Mouse (Mus musculus) mouse embryonic stem cell (cell line): Measurements from ENCODE around the gene Gal3st2.
"Not testable (repeated sequence)": the region's sequence is repeated elsewhere in the genome, so short reads cannot be mapped to it uniquely, and the experiment has no call there.

Experiments used
- in situ Hi-C, 2 experiments: fragments of 300-500 bp; cut with MboI; formaldehyde crosslinking; loops; 1 replicate in 1 of 2; 3 replicates in 1 of 2; pipeline ENCODE4 v1.14.3; 2019 to 2020; ENCODE audit warnings: low sequenced_read_pairs in 2 of 2, low pct_unique_long_range_greater_than_20kb in 1 of 2, mixed read lengths in 1 of 2; ENCODE audit not compliant: unreplicated experiment in 1 of 2

Gene Gal3st2

DNA sequence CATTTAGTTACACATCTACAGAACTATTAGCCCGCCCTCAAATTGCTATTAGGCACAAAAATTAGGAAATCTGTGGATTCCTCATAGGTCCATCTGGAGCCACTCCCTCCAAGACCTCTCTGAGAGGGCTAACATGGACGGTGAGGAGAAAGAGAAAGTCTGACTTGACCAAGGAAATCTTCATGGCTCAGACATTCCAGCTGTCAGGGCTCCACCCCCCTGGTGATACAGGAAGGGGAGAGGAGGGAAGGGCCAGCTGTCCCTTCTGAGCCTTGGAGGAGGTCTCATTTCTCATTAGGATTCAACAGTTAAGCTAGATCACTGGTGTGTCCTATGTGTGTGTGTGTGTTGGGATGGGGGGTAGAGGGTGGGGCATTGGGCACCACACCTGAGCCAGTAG lies at the start of gene Gal3st2:
Gal3st2 (plus strand) TSS at position 259 of the 400 bp plus-strand sequence.
- in situ Hi-C loops, result not testable (repeated sequence)

DNA sequence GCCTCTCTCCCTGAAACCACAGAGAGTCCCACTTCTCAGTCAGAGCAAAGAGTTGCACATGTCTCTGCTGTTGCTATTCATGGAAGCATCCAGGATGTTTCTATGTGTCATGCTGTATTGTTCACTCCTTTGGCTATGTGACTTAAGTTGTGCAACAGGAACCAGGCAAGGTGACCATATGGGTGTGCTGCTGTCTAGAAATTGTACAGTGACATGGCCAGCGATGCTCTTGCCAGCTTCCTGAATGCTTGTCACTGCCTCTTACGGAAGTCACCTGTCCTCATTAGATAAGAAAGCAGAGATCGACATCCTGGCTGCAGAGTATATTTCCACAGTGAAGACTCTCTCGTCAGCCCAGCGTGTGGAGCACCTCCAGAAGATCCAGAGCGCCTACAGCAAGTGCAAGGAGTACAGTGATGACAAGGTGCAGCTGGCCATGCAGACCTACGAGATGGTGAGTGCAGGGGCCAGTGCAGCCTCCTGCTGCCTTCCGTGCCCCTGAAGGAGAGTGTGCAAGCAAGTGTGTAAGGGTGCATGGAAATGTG lies 49.5 kb upstream of the Gal3st2 start:
- in situ Hi-C loops, result no loop called here

DNA sequence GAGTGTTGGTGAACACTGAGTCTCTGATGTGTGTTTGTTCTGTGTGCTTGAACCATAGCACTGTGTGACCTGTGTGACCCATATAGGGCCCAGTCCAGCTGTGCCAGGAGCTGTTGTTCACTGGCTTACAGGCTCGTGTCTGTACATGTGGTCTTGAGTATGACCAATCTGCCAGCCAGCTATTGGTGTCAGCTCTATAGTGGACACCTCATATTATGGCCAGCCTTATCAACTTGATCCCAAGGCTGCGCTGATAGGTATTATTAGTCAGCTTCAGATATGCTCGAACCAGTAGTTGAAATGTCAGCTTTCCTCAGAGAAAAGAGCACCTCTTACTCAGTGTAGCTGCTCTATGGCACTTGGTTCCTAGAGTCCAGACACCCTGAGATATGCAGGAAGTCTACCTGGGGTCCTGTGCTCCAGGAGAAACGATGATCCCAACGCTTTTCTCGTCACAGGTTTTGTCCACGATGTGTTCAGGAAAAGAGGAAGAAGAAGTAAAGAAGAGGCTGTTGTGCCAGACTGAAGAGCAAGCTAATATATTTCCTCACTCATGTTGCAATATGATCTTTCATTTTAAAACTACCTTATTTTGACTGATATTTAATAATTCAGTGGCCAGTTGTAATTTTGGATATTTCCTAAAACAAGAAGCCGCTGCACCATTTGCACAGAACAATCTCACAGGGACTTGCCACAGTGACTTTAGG lies 43.1 kb upstream of the Gal3st2 start:
- in situ Hi-C loops, result no loop called here

DNA sequence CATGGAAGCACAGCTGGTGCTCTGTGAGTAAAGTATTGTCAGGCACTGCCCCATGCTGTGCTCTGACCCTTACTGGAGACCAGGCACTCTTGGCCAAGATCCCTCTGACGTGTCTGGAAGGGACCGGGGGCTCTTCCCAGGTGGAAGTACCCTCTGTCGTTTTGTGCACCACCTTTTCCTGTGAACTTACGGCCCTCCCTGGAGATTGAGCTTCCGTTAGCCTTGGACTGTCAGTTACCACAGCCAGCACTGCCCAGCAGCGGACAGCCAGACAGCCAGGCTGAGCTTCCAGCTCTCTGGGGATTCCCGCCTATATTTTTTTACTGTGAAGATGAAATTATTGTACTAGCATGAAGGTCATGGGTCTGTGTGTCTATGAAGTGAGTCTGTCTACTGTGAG lies 42.4 kb upstream of the Gal3st2 start:
- in situ Hi-C loops, result no loop called here

DNA sequence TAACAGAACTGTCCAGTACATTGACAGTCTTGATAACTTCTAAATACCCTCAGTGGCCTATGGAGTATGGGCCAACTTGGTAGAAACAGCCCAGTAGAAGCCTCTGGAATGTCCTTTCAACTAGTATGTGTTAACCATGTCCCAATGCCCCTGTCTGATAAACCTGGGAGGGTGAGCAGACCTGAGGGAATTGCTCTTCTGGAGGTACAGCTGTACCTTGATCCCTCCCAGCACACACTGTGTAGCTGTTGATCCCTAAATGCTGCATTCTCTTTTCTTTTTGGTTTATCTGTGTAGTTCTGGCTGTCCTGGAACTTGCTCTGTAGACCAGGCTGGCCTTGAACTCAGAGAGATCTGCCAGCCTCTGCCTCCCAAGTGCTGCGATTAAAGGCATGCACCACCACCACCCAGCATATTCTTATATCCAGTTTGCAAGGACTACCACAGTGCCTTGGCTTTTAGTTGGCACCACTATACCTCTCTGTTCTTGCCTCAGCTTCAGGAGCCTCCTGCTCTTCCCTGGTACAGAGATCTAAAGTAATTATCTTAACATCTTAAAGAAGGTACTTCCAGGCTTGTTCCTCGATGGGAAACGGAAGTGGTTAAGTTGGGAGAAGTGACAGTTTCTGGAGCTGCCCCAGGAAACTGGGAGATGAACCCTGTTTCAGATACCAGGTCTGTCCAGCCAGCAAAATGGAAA lies 37.2 kb upstream of the Gal3st2 start:
- in situ Hi-C loops, result loop anchor here in 1 of 2 experiments (10.0 kb wide), 1 partner anchor 251 kb away; no protein-coding TSS in a partner anchor

DNA sequence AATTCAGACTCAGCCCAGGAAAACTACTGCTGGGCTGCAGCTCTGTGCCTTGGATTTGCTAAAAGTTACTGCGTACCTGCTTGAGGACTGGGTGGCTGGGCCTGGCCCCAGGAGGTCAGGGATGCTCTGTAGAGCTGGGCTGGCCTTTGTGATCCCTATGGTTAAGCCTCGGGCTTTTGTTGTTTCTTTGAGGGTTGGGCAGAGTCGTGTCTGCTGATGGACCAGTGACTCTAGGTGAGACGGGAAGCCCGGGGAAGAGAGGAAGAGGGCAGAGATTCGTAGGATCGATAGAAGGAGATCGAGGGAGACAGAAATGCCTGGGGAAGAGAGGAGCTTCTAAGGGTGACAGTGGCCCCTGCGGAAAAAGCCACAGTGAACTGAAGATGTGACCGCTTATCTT lies 36.5 kb upstream of the Gal3st2 start, which contains the start of gene D2hgdh:
D2hgdh (plus strand) TSS at position 301 of the 400 bp plus-strand sequence.
- in situ Hi-C loops, result loop anchor here in 1 of 2 experiments (10.0 kb wide), 1 partner anchor 250 kb away; no protein-coding TSS in a partner anchor

DNA sequence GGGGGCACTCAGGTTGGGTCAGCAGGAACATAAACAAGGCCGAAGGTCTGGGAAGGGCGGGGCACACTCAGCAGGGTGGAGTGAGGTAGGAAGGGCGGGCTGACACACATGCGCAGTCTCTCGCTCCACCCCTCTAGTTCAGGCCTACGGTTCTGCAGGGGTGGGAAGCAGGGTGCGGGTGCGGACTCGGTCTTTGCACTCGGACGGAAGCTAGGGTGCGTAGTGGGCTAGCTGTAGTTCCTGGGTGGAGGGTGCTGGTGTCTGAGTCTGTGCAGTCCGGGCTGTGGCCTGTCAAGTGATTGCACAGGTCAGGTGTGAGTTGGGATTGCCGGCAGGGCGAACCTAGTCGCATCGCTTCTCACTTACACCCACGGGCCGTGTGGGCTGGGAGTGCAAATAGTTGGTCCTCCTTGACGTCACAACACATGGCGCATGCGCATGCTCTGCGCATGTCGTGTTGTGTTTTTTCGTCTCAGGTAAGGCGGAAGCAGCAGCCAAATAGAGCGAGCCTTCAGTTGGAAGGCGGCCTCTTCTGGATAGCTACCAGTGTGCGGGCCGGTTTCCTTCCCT lies 35.9 kb upstream of the Gal3st2 start:
- in situ Hi-C loops, result loop anchor here in 1 of 2 experiments (10.0 kb wide), 1 partner anchor 250 kb away; no protein-coding TSS in a partner anchor

DNA sequence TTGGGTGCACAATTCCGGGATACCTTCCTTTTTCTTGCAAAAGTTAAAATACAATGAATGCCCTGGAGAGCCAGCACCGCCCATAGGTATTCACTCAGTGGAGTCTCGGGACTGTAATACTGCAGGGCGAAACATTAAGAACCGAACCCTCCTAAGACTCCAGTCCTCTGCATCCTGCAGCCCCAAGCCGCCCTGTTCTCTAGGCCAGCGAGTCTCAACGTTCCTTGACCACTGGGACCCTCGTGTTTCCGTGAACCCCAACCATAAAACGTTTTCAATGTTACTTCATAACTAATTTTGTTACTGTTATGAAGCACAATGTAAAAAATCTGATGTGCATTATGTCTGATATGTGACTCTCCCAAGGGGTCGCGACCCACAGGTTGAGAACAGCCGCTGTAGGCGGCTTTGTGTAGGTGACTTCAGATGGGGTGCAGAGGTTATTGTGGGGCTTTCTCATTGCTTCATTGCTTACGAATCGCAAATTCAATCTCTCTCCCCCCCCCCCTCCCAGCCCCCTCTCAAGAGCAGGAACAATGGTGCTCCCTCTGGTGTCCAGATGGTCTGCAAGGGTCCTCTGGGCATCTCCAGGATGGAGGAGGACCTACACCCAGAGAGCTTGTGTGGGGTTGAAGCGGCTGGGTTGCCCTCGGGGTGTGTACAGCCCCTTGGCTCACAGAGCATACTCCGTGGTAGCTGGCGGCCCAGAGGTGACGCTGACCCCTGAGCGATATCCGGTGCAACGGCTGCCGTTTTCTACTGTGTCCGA lies 35.2 kb upstream of the Gal3st2 start:
- in situ Hi-C loops, result loop anchor here in 1 of 2 experiments (10.0 kb wide), 1 partner anchor 249 kb away; no protein-coding TSS in a partner anchor

DNA sequence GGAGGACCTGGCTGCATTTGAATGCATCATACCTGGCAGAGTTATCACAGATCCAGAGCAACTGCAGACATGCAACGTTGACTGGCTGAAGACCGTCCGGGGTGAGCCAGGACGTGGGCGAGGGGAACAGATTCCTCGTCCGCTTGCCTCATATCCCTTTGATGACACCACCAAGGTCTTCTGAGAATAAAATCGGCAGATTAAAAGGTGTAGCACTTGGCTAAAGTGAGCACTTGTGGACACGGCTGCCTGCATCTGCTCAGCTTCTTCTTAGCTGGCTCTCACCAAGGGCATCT lies 34.6 kb upstream of the Gal3st2 start:
- in situ Hi-C loops, result loop anchor here in 1 of 2 experiments (10.0 kb wide), 1 partner anchor 248 kb away; no protein-coding TSS in a partner anchor

DNA sequence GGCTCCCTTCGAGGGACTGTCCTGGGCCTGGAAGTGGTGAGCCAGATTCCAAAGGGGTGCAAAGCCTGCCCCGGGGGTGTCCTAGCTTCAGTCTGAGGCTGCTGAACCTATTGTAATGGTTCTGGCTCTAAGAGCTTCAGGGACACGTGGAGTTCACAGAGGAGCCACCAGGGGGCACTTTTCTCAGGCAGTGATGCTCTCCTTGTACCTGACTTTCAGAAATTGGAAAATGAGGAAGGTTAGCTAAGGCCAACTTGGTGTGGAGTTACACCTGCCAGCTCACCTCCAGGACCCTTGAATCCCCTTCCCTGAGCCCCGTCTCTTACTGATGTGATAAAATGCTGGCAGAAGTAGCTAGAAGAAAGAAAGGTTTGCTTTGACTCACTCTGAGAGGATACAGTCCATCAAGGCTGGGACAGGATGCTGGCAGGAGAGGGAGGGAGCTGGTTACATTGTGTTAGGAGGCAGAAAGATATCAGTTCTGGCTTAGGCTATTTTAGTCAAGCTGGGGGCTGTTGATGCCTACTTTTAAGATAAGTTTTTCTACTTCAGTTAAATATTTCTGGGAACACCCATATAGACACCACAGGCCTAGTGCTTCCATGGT lies 28.2 kb upstream of the Gal3st2 start:
- in situ Hi-C loops, result not testable (repeated sequence)

DNA sequence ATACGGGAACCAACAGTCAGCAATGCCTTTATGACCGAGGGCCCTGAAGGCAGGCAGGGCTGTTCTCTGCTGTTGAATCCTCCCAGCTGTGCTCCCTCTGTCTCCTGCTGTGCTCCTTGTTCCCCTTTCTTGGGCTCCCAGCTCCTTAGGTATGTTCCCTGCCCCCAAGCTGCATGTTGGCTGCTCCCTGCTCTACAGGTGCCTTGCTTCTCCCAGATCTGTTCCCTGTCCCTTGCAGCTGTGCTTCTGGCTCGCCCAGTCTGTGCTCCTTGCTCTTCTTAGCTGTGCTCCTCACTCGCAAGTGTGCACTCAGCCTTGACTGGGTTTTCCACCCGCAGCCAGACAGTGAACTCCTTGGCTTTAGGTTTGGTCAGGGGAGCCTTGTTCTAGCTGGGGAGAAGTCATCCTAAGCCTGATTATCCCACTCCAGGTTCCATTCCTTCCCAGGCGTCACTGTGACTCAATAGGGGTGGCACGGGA lies 26.4 kb upstream of the Gal3st2 start:
- in situ Hi-C loops, result no loop called here

DNA sequence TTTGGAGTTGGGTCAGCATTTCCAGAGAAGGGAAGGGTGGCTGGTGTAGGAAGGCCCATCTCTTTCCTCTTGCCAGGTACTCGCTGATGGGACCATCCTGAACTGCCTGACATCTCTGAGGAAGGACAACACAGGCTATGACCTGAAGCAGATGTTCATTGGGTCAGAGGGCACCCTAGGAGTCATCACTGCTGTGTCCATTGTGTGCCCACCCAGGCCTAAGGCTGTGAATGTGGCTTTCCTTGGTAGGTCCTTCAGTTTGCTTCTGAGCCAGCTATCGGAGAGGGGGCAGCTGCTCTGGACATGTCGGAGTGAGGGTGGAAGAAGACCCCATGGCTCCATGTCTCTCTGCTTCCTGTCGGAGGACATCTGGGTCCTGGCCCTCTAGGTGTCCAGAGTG lies 25.9 kb upstream of the Gal3st2 start:
- in situ Hi-C loops, result no loop called here

DNA sequence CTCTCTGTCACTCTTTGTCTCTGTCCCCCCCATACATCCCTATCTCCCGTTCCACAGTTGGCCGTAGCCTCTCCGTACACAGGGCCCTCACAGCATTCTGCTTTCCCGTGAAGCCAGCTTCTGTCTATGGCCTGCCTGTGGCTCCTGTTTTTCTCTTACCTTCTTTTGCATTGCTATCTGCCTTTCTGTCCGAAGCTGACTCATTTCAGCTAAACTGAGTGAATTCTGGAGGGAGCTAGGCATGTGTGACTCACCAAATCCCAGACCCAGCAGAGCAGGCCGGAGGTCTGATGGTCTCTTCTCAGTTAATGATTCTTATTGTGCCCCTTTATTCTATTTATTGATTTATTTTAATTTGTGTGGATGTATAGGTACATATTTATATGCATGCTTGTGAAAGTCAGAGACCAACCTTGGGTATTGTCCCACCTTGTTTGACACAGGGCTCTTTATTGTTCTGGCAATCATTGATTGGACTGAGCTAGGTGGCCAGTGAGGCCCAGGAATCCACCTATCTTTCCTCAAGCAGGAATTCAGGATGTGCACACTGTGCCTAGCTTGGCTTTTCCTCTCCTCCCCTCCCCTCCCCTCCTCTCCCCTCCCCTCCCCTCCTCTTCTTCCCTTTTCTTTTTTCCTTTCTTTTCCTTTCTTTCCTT lies 25.1 kb upstream of the Gal3st2 start:
- in situ Hi-C loops, result no loop called here

DNA sequence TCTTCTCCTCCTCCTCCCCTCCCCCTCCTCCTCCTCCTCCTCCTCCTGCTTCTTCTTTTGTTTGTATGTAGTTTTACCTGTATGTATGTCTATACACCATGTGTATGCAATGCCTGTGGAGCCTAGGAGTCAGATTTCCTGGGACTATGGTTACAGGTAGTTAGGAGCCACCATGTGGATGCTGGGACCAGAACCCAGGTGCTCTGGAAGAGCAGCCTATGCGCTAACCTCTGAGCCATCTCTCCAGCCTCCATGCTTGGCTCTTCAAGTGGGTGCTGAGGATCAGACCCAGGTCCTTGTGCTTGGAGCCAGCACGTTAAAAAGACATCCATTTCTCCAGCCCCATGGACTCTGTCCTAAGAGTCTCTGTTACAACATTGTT lies 24.6 kb upstream of the Gal3st2 start:
- in situ Hi-C loops, result no loop called here

DNA sequence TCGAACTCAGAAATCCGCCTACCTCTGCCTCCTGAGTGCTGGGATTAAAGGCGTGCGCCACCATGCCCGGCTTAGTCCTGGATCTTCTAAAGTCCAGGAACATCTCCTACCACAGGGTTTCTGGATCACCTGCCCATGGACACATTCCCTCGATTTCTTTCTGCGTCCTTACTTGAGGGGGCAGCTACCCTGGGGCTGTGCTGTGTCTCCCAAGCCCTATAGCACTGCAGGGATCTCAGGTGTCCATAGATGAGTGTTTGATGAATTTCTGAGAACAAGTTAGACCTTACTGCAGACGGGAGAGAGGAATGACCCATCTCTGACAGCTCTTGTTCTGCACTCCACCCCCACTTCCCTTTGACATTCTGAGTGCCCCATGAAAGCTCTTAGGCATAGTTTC lies 23.8 kb upstream of the Gal3st2 start:
- in situ Hi-C loops, result no loop called here

DNA sequence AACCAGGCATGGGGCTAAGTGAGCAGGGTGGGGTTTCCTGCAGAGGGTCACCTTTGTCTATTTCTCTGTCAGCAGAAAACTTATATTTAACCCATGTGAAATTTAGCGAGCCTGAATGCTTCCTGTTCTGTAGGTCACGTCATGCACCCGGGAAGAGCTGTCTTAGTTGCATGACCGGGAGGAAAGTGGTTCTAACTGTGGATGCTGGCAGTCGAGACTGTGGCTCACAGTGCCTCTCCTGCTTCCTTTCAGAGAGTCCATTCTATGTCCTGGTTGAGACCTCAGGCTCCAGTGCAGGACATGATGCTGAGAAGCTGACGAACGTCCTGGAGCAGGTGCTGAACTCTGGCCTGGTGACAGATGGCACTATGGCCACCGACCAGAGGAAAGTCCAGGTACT lies 22.5 kb upstream of the Gal3st2 start:
- in situ Hi-C loops, result not testable (repeated sequence)

DNA sequence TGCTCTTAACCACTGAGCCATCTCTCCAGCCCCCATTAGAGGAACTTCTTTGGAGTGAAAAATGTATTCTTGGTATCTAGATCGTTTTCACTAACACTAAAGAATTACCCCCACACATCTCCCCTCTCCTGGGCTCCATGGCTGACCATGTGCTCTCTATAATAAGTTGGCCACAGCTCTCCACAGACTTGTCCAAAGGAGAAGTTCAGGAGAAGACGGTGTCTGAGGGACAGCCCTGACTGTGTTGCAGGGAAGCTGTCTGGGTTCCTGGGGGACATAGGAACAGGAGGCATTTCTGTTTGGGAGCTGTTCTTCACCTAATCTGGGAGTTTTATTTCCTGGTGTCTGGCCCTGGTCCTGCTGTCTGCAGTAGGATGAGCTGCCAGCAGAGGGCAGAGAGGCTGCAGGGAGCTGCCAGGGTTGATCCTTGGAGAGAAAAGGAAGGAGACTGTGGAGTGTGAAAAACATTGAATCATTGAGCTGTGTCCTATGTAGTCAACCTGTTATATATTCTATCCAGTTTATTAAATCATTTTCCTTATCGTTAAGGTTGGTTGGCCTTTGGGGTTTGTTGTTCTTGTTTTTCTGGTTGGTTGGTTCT lies 15.2 kb upstream of the Gal3st2 start:
- in situ Hi-C loops, result not testable (repeated sequence)
